Mouse (Mus musculus) kidney, adult 2 months (tissue): ENCODE data around the gene Olfr1494. TPM values are rescaled to one million over a fixed set of nuclear protein-coding genes. Genes with fewer than 3 reads are reported as not detected.

Experiments
- DNase-seq: peaks from one replicate; pipeline ENCODE4 v3.0.0; 2021
- H3K27ac ChIP-seq: fragments of 200-500 bp; 2 replicates; pipeline ENCODE4 v1.5.1; 2012; ENCODE audit warnings: low read depth, low read length, control low read depth, inconsistent platforms; ENCODE audit not compliant: insufficient read depth
- H3K27me3 ChIP-seq: fragments of 200-500 bp; replicated peaks from 2 replicates; pipeline ENCODE4 v1.6.1; 2012; ENCODE audit warnings: mild to moderate bottlenecking, moderate library complexity, low read length, inconsistent platforms; ENCODE audit not compliant: control insufficient read depth, insufficient read depth
- H3K36me3 ChIP-seq: fragments of 200-500 bp; 2 replicates; pipeline ENCODE4 v1.6.1; 2012; ENCODE audit warnings: mild to moderate bottlenecking, moderate library complexity, low read length, inconsistent platforms; ENCODE audit not compliant: control insufficient read depth, insufficient read depth
- H3K4me1 ChIP-seq: fragments of 200-500 bp; 2 replicates; pipeline ENCODE4 v1.6.1; 2011; ENCODE audit warnings: low read length; ENCODE audit not compliant: control insufficient read depth, insufficient read depth
- H3K4me3 ChIP-seq: fragments of 200-500 bp; 2 replicates; pipeline ENCODE4 v1.5.1; 2011; ENCODE audit warnings: mild to moderate bottlenecking, low read depth, low read length, control low read depth; ENCODE audit not compliant: insufficient read depth
- CTCF ChIP-seq: fragments of 200-500 bp; conservative IDR thresholded peaks from 2 replicates; pipeline ENCODE4 v1.5.1; 2011; ENCODE audit warnings: low read depth, mild to moderate bottlenecking, control low read depth, low read length, moderate library complexity, mixed read lengths; ENCODE audit not compliant: insufficient read depth, insufficient read length
- POLR2A ChIP-seq: fragments of 200-500 bp; IDR thresholded peaks from one replicate; pipeline ENCODE4 v1.6.1; 2011; ENCODE audit warnings: low read depth, low read length, control low read depth
- WGBS: fragments of 180-500 bp; shearing (Covaris S2); methylation state at CpG from one replicate; pipeline ENCODE4 v1.1.7; 2018; 5-methylcytosine and 5-hydroxymethylcytosine counted together
- polyA plus RNA-seq: library from polyadenylated mRNA; depleted of rRNA; stranded (reverse); fragments of >200 nt; gene quantifications from 2 replicates; pipeline ENCODE4 v1.2.3, GENCODE M21; 2012; rRNA removed

The Olfr1494 gene
- polyA plus RNA-seq: not detected in 2 replicates

DNA sequence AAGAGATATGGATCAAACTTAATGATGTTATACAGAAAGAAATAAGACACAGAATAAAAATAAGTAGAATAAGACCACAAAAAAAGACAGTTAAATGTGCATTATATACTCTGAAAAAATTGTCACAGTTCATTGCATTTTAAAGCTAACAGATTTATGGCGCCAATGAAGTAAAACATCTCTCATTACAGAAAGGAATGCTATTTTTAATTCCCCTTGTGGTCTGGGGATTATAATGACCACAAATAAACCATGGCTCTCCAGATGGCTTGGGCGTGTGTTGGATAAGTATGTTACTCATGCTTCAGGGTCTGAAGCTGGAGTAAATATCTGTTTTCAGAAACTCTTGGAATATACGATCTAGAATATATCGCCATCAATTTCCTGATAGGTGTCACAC, at the start of gene Olfr1494:
TSS of gene Olfr1494 (plus strand) at position 301 of the 400 bp plus-strand sequence.
- H3K4me3 ChIP-seq: no peak within 1 kb of the TSS
- no peaks in the 10 kb centered on the region for H3K4me1 ChIP-seq
- DNase-seq: no peak
- H3K36me3 ChIP-seq: no peaks in the 10 kb centered on the region
- WGBS: 70% methylated on average over 4 of the region's 4 CpGs
- H3K27me3 ChIP-seq: no peaks in the 10 kb centered on the region
- no peak within 1 kb of the TSS for H3K27ac ChIP-seq
- TF ChIP-seq POLR2A (no peak), CTCF (no peak)

DNA sequence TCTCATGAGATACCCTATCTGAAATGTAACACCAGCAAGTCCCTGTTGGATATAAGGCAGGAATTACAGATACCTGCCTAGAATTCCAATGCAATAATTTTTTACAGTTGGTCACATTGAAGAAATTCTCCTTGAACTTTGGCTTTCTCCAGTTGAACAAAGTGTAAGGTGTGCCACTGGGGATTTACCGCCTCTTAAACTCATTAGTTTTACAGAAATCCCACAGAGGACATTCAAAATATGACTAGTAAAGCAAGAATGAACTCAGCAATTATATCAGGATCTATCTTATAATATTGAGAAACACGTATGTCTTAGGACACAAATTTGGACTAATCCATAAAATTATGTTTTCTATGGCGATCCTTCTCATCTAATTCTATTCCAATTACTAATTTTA, 42.6 kb upstream of the Olfr1494 start, which contains the start of gene Olfr1491:
TSS of gene Olfr1491 (plus strand) at position 301 of the 400 bp plus-strand sequence.
- TF ChIP-seq POLR2A (no peak), CTCF (no peak)
- 68% methylated on average over 3 of the region's 3 CpGs for WGBS
- DNase-seq: no peak
- H3K36me3 ChIP-seq: no peaks in the 10 kb centered on the region
- H3K4me3 ChIP-seq: no peak within 1 kb of the TSS
- H3K27me3 ChIP-seq: no peaks in the 10 kb centered on the region
- H3K4me1 ChIP-seq: no peaks in the 10 kb centered on the region
- H3K27ac ChIP-seq: no peak within 1 kb of the TSS

DNA sequence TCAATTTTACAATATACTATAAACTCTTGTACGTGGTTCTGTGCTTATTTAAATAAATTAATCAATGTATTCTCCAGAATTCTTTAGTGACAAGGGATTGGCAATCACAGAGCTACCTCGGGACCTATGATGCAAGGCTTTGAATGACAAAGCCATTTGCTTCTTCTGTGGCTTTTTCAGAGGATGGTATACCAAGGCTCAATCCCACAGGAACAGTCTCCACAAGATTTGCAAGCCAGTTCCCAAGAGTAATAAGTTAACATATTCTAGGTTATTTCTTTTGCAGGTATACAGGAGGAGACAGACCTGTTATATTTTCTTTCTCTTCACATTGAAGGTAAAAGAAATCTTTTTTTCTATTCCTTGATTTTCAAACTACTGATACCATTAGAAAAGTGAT, 16.6 kb upstream of the Olfr1494 start, which contains the start of gene Olfr1493-ps1:
TSS of gene Olfr1493-ps1 (plus strand) at position 301 of the 400 bp plus-strand sequence.
- no peaks in the 10 kb centered on the region for H3K27me3 ChIP-seq
- no peak for DNase-seq
- no peaks in the 10 kb centered on the region for H3K36me3 ChIP-seq
- H3K4me1 ChIP-seq: no peaks in the 10 kb centered on the region
- H3K4me3 ChIP-seq: no peak within 1 kb of the TSS
- TF ChIP-seq POLR2A (no peak), CTCF (no peak)
- 45% methylated on average over 2 of the region's 2 CpGs for WGBS
- no peak within 1 kb of the TSS for H3K27ac ChIP-seq

DNA sequence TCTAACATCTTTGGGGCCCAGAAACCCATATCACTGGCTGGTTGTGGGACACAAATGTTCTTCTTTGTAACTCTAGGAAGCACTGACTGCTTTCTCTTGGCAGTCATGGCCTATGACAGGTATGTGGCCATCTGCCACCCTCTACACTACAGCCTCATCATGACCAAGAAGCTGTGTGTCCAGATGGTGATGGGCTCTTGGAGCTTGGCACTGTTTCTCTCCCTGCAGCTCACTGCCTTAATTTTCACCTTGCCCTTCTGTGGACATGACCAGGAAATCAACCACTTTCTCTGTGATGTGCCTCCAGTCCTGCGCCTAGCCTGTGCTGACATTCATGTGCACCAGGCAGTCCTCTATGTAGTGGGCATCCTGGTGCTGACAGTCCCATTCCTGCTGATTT, 9.8 kb downstream of the Olfr1494 start:
- no peak for TF ChIP-seq POLR2A
- TF ChIP-seq CTCF: no peak
- 88% methylated on average over 1 of the region's 1 CpGs for WGBS
- Histone ChIP-seq H3K36me3 (no peaks in the 10 kb centered on the region), H3K27ac (no peak overlapping the region), H3K4me1 (no peaks in the 10 kb centered on the region), H3K4me3 (no peak overlapping the region), H3K27me3 (no peaks in the 10 kb centered on the region)
- DNase-seq: no peak

- DNase-seq: no peak
- no peak within 1 kb of the TSS for H3K4me3 ChIP-seq
- 74% methylated on average over 3 of the region's 3 CpGs for WGBS
- H3K27ac ChIP-seq: no peak within 1 kb of the TSS
- TF ChIP-seq CTCF: no peak
- no peak for TF ChIP-seq POLR2A
- no peaks in the 10 kb centered on the region for H3K4me1 ChIP-seq
- no peaks in the 10 kb centered on the region for H3K36me3 ChIP-seq
- no peaks in the 10 kb centered on the region for H3K27me3 ChIP-seq
Measured at GRCm38 (mm10) chr19:13764306-13764705, 24.8 kb downstream of the Olfr1494 start, which contains the start of gene Olfr1495. Gene Olfr1495, plus strand, starts transcription at chr19:13764606.

- Histone ChIP-seq H3K27me3 (no peaks in the 10 kb centered on the region), H3K4me3 (no peak overlapping the region), H3K4me1 (no peaks in the 10 kb centered on the region), H3K36me3 (no peaks in the 10 kb centered on the region), H3K27ac (no peak overlapping the region)
- WGBS: 89% methylated on average over 9 of the region's 9 CpGs
- DNase-seq: no peak
- TF ChIP-seq CTCF: no peak
- TF ChIP-seq POLR2A: no peak
Measured at GRCm38 (mm10) chr19:13768565-13769276, 29.2 kb downstream of the Olfr1494 start.

- H3K4me3 ChIP-seq: no peak within 1 kb of the TSS
- 89% methylated on average over 1 of the region's 1 CpGs for WGBS
- DNase-seq: no peak
- H3K27ac ChIP-seq: no peak within 1 kb of the TSS
- H3K4me1 ChIP-seq: no peaks in the 10 kb centered on the region
- no peaks in the 10 kb centered on the region for H3K36me3 ChIP-seq
- H3K27me3 ChIP-seq: no peaks in the 10 kb centered on the region
- TF ChIP-seq POLR2A (no peak), CTCF (no peak)
Measured at GRCm38 (mm10) chr19:13777578-13777977, 38.0 kb downstream of the Olfr1494 start, which contains the start of gene Olfr1496. Gene Olfr1496, plus strand, starts transcription at chr19:13777878.
